9 mouse cellular contexts compared by ENCODE assay signal in the genomic region with DNA sequence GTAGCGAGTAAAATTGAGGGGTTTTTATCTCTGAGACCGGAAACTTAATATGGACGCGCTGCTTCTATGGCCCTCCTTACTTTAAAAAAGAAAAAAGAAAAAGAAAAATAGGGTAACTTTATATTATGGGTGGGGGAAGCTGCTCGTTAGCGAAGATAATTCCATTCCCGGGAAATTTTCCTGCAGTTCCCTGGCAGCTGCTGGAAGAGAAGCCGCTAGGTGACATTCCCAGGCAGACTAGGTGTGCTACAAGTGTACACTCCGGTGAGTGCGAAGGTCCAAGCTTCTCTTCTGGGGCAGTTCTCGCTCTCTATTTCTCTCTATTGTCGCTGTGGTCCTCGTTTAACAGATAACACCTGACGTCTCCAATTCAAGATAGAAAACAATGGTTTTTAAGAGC. TPM values are rescaled to one million over a fixed set of nuclear protein-coding genes. Genes with fewer than 3 reads are reported as not detected.
DNase-seq lines count a peak whose midpoint lies in the region; ATAC-seq and TF ChIP-seq lines count a peak whose summit lies in the region.
"Had no signal": no experiment of that assay in that cellular context is flagged by ENCODE, and none has a peak within 500 bp of the region (broad histone marks: within the 10 kb centered on the region; RNA-seq: fewer than 3 reads in every experiment).

No protein-coding gene starts in this region.

- no peaks in the 10 kb centered on the region for H3K36me3 ChIP-seq in kidney, embryonic 16.5 days (ENCODE audit: insufficient read depth, low read length)
- H3K36me3 ChIP-seq in limb, embryonic 10.5 days: no peaks in the 10 kb centered on the region
- H3K36me3 ChIP-seq in neural tube, embryonic 12.5 days: no peaks in the 10 kb centered on the region

- no peak for TF ChIP-seq POLR2A in embryonic fibroblast, embryonic 13.5 days (IDR thresholded peaks at IDR 0.05; ENCODE audit: low read depth, low read length)

- H3K9me3 ChIP-seq in kidney, embryonic 16.5 days (ENCODE audit: low read length): no peaks in the 10 kb centered on the region
- H3K9me3 ChIP-seq in limb, embryonic 10.5 days (replicated peaks): no peaks in the 10 kb centered on the region
- H3K9me3 ChIP-seq in neural tube, embryonic 12.5 days: no peaks in the 10 kb centered on the region

- H3K27ac ChIP-seq in kidney, embryonic 16.5 days (ENCODE audit: low read length): no peak overlapping the region
- no peak overlapping the region for H3K27ac ChIP-seq in embryonic fibroblast, embryonic 13.5 days (ENCODE audit: insufficient read depth, low read length)
- 0 out of 2 replicates have a peak overlapping the region, but pooled peaks have one; percentile 82 for H3K27ac ChIP-seq in limb, embryonic 10.5 days
- H3K27ac ChIP-seq in neural tube, embryonic 12.5 days: no peak overlapping the region

- ATAC-seq in kidney, embryonic 16.5 days (ENCODE audit: low FRiP score, low TSS enrichment): no peak
- no peak for ATAC-seq in neural tube, embryonic 12.5 days (ENCODE audit: low FRiP score, low read depth)

- no peak for DNase-seq in kidney, postnatal 10 days
- no peak for DNase-seq in limb, embryonic 10.5 days (ENCODE audit: low spot score)
- DNase-seq in frontal cortex, postnatal 25 days (ENCODE audit: low spot score in 2 of 2): no peak
- DNase-seq in urinary bladder, adult 2 months (ENCODE audit: low spot score): no peak
- DNase-seq in testis, postnatal 10 days (ENCODE audit: low spot score): no peak
- DNase-seq: cerebellum, adult 9-11 months had no signal

- peak overlapping the region; percentile 50; the same call in 1 of the 2 replicates for H3K9ac ChIP-seq in kidney, embryonic 16.5 days (replicated peaks; ENCODE audit: low read length)
- H3K9ac ChIP-seq in neural tube, embryonic 12.5 days: no peak overlapping the region

- TF ChIP-seq CTCF in embryonic fibroblast, embryonic 13.5 days (IDR thresholded peaks at IDR 0.05; ENCODE audit: borderline replicate concordance, insufficient read depth, low read length): no peak

- H3K4me1 ChIP-seq in kidney, embryonic 16.5 days (ENCODE audit: insufficient read depth, low read length): peaks cover 16% of the 10 kb centered on the region
- peaks cover 14% of the 10 kb centered on the region for H3K4me1 ChIP-seq in embryonic fibroblast, embryonic 13.5 days (ENCODE audit: control insufficient read depth, insufficient read depth, low read length)
- peaks cover 31% of the 10 kb centered on the region for H3K4me1 ChIP-seq in limb, embryonic 10.5 days
- H3K4me1 ChIP-seq in neural tube, embryonic 12.5 days: peaks cover 15% of the 10 kb centered on the region

- H3K27me3 ChIP-seq in kidney, embryonic 16.5 days (ENCODE audit: insufficient read depth, low read length): 0 out of 2 replicates have a peak, but pooled peaks cover 6% of the 10 kb centered on the region
- peaks cover 35% of the 10 kb centered on the region for H3K27me3 ChIP-seq in limb, embryonic 10.5 days (ENCODE audit: low read depth, poor library complexity, severe bottlenecking)
- peaks cover 27% of the 10 kb centered on the region for H3K27me3 ChIP-seq in neural tube, embryonic 12.5 days (replicated peaks)

- WGBS in kidney, embryonic 16.5 days: 6% methylated on average over 14 of the region's 14 CpGs
- WGBS in limb, embryonic 10.5 days: 8% methylated on average over 14 of the region's 14 CpGs
- 5% methylated on average over 14 of the region's 14 CpGs for WGBS in neural tube, embryonic 12.5 days

- peak overlapping the region; percentile 54 for H3K4me3 ChIP-seq in kidney, embryonic 16.5 days (ENCODE audit: low read length)
- peak overlapping the region; percentile 89 for H3K4me3 ChIP-seq in embryonic fibroblast, embryonic 13.5 days (ENCODE audit: insufficient read depth, low read length)
- peak overlapping the region; percentile 76 for H3K4me3 ChIP-seq in limb, embryonic 10.5 days
- peak overlapping the region; percentile 50 for H3K4me3 ChIP-seq in neural tube, embryonic 12.5 days

- peak overlapping the region; percentile 78 for H3K4me2 ChIP-seq in kidney, embryonic 16.5 days (replicated peaks; ENCODE audit: low read depth, low read length)
- H3K4me2 ChIP-seq in neural tube, embryonic 12.5 days (replicated peaks): peak overlapping the region; percentile 90

RNA-seq across cellular contexts. Expression of a gene that starts 1.0 kb away (rescaled TPM):
- 5.0 and 5.5 TPM in 2 replicates for polyA plus RNA-seq in kidney, embryonic 16.5 days (2015; fragmentation: Nextera tagmentation; extraction: Ambion mirVana)
- 16.7 and 22.1 TPM in 2 replicates for polyA plus RNA-seq in embryonic fibroblast, embryonic 13.5 days (2011; ENCODE audit: insufficient read length, low read depth, missing spikeins)
- polyA plus RNA-seq in limb, embryonic 10.5 days (2016; fragmentation: Nextera tagmentation; extraction: Ambion mirVana): 4.2 and 6.3 TPM in 2 replicates
- polyA plus RNA-seq in neural tube, embryonic 12.5 days (2016; fragmentation: Nextera tagmentation; extraction: Ambion mirVana): 6.7 and 7.5 TPM in 2 replicates
- 7.2 and 7.4 TPM in 2 replicates for polyA plus RNA-seq in urinary bladder, adult 2 months (2012; rRNA removed)
